Mouse (Mus musculus) embryo, embryonic 11 days (tissue): ENCODE measurements around the gene Rit1.
"Not testable (repeated sequence)": the region's sequence is repeated elsewhere in the genome, so short reads cannot be mapped to it uniquely, and the experiment has no call there.

Source experiments
- DNase-seq: peaks from one replicate; pipeline ENCODE4 v3.0.0-alpha.2; 2015

Rit1 gene

DNA sequence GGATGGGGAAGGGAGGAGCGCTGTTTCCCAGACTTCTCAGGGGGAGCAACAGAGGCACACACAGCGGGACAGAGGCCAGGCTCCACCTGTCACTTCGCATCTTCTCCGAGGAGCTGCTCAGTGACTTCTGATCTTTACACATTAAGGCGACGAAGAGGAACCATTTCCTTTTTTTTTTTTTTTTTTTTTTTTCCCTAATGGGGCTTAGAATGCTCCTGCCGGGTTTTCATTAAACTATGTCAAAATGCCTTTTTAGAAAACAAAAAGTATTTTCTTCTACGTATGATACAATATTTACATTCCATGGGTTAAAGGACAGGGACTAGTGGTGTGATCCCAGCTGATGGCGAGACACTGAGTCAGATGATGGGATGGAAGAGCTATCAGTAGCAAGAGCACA is 28.9 kb downstream of the Rit1 start:
- no peak for DNase-seq

DNA sequence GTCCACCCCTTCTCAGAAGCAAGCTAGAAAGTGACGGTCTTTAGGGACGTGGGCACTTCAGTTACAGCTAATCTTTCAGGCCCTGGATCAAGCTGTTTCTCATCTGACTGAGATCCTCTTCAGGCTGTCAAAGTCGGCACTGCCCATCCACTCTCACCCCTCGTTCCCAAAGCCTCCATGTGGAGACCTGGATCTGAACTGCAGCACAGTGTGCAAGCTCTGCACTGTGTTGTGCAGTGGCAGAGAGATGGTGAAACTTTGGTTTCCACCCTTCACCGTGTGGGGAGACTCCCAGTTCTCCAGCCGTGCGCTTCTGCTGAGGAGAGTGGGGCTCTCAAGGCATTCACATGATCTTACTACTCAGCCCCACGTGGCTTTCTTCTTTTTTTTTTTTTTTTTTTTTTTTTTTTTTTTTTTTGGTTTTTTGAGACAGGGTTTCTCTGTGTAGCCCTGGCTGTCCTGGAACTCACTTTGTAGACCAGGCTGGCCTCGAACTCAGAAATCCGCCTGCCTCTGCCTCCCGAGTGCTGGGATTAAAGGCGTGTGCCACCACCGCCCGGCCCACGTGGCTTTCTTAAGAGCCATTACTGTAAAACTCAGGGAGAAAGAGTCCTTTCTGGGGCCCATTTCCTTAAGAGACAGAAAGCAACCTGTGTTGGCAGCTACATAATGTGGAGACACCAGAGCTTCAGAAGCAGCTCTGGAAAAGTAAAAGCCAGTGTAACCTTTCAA is 29.7 kb downstream of the Rit1 start:
- DNase-seq = no peak

DNA sequence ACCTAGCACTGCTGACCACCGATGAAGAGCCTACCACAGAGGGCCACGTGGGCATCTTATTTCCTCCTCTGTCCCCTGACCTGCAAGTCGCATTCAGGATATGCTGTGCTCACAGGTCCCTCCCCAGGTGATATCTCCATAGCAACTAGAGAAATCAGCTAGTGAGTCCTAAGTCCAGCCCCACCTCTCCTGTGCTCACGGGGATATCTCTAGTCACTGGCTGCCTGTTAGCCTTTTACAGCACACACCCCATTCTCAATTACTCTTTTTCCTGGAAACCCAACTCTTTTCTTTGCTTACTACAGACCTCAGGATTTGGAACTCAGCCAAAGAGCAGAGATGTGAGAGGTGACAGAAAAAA is 30.2 kb downstream of the Rit1 start:
- DNase-seq = no peak

DNA sequence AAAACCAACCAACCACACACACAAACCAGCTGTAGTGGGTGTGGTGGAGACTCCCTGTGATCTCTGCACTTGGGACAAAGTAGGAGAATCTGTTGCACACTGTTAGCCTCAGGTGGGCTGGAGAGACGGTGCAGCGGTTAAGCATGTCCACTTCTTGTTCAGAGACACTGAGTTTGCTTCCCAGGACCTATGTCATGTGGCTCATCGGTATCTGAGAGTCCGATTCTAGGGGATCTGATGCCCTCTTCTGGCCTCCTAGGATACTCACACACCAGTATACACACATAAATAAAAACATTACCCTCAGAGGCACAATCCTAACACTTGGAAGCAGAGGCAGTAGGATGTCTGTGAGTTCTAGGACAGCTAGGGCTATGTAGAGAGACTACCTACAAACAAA is 37.6 kb downstream of the Rit1 start:
- peak; percentile 28 for DNase-seq

DNA sequence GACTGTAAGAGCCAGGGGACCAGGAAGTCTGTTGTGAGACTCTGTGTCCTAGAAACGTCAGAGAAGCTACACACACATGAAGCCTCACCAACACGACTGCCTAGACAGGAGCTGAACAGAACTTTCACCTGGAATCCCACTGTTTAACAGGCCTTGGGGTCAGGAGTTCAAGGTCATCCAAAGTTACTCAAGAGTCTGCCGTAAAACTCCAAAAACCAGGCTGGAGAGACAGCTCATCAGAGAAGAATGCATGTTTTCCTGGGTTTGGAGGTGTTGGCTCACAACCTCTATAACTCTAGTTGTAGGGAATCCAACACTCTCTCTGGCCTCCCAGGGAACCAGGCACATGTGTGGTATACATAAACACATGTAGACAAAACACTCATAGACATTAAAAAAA is 38.9 kb downstream of the Rit1 start:
- DNase-seq = no peak

DNA sequence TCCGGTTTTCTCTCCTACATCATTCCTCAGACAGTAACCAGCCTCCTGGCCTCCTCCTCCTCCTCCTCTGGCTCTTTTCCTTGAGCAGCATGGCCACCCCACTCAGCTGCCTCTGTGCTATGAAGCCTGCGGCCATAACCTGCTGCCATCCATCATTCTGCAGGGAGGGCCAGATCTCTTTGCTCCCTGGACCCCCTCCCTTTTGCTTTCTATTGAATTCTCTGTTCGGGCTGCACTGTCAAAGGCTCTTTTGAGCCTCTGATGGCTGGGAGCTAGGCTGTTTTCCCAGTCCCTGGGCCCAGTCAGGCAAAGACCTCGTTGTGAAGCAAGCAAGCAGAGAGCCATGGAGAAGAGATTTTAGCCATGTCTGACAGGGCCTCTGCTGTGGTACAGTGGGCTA is 39.6 kb downstream of the Rit1 start:
- peak; percentile 53 for DNase-seq

DNA sequence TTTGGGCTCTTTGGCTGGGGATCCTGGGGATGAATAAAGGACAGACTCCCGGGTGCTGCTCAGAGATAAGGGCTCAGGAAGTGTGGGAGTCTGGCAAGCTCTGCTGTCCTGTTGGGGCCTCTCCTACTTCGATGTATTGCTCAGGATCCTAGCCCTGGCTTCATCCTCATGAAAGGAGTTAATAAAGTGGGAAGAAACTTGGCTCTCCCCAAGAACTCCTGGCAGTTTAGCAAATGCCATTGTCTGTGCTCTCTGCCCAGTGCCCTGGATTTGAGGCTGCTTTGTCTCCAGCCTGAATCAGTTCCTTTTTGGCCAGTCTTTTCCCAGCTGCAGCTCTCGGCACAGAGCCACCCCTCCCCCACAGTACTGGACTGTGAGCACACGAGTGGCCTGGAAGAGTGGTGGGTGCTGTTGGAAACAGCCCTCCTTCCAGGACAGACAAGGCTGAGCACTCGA is 41.4 kb downstream of the Rit1 start:
- peak; percentile 80 for DNase-seq

DNA sequence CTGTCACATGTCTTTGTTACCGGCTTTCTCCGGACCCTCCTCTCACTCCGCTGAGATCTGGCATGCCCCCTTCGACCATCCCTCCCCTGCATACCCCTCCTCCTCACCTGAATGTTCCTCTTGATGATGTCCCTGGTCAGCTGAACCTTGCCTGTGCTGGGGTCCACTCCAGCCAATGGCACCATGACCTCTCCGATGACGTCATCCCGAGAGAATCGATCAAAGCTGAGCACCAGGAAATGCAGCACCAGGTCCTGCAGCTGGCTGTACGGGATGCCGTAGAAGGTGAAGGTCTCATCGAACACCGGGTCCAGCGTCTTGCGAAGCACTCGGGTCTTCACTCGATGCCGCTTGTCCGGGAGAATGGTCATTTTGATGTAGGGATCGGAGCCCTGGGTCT is 45.0 kb downstream of the Rit1 start:
- DNase-seq = no peak

DNA sequence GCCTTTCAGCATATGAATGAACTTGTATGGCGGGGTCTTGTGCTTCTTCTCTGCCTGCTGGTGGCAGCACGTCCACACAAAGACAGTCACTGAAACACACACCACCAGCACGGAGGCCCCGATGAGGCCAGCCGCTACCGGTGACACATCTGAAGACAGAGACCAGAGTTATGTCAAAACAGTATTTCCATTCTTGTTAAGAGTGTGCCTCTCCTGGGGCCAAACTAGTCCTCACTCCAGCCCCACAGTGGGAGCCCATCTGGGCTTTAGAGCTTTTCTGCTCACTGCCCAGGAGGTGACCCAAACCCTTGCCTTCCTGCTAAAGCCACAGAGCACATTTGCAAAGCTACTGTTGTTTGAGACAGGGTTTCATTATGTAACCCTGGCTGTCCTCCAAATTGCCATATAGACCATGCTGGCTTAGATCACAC is 45.8 kb downstream of the Rit1 start:
- no peak for DNase-seq

DNA sequence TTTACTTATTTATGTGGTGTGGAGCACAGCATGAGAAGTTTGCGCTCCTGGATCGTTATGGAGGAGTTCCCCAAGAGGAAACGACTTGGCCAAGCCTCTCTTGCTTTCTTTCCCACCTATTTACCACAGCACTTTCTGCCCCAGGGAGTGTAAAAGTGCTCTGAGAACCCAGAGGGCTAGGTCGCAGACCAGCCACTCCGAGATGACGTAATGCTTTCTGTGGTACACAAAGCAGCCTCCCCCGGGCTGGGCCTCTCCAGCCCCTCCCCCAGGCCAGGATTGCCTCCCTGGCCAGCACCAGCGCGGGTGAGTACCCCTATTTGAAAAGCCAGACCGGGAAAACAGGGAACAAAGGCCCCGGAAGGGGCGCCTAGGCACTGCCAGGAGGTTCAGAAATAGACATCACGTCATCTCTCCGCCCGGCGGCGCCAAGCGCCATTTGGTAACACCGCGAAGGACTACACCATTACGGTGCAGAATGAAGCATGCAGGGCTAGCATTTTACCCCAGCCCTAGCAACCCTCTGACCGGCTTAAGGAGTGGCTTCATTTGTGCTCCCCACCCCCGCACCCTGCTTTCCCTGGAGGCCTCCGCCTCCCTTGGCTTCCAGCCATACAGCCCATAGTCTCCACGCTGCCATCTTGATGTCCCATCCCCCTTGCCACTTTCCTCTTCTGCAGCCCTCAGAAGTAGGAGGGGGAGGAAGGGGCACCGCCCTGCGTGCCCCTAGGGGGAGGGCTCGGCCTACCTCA is 54.7 kb downstream of the Rit1 start:
- peak; percentile 79 for DNase-seq

DNA sequence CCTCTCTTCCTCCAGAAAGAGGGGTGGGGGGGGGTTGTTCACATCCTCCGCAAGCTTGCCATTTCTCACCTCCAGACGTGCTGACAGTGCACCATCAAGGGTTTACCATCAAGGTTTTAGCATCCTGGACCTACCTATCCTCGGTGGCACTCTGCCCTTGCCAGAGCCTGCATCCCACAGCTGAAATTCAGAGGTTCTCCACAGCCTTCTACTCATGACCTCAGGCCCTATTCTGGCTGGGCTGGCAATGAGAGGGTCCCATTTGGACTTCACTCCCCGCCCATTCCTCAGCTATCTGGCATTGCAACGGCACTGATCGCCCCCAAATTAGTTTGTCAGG is 55.3 kb downstream of the Rit1 start:
- not testable (repeated sequence) for DNase-seq

DNA sequence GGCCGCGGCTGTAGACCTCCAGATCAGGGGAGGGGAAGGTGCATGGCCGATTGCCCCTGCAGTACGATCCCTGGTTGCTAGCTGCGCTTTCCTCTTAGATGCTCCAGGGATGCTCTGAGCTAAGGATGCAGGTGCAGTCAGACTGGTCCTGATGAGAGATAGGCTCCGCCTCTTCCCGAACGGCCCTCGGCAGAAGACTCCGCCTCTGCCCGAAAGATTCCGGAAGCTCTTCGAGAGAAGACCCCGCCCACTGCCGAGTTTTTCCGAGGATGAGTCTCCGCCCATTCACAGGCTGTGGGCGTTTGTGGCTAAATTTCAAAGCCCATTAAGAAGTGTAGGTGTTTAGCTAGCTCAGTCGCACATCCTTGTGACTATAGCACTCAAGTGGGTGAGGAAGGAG is 55.8 kb downstream of the Rit1 start:
- DNase-seq = peak; percentile 86

DNA sequence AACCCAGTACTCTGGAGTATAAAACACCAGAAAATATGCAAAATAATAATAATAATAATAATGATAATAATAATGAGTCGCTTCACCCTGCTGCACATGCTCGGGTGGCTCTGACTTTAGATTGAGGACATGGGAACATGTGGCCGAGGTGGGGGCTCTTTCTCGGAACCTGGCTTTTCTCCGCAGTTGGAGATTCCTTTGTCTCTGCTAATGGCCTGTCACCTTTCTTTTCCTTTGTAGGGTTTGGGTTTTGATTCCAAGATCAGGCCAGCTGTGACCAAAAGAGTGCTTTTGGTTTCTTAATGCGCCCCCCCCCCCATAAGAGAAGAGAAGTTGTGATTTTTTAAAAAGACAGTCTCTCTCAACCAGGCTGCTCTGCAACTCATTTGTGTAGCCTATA is 56.5 kb downstream of the Rit1 start:
- not testable (repeated sequence) for DNase-seq

DNA sequence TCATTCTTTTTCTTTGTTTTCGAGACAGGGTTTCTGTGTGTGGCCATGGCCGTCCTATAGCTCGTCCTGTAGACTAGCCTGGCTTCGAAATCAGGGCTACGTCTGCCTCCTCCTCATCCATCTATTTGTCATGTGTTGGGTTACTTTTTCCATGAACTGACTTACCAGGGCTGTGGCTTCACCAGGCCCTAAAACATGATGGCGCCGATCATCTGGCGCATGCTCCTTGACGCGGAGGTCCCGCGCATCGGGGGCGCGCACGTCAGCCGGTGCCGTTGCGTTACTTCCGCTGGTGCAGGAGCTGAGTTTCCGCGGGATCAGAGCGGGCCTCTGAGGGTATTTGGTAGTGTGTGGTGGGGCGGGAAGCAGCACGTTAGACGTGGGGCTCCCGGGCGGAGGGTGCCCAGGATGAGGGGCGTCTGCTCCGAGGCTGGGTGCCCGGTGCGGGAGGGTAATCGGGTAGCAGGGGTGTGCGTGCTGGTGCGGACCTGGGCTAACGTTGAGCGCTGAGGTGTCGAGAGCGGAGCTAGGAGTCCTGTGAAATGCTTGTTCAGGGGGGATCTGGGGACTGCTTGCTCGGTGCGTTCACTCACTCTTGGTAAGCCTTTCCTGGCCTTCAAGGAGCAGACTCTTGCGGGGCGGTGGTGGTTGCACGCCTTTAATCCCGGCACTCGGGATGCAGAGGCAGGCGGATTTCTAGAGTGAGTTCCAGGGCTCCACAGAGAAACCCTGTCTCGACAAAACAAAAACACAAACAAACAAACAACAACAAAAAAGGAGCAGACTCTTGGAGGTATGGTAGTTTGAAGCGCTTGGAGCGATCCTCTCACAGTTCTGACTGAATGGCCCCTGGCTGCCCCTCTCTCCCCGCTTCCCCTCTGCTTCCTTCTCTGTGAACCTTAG is 58.6 kb downstream of the Rit1 start, which contains the start of gene Syt11:
Gene Syt11 (minus strand): TSS at position 226 of the 903 bp plus-strand sequence.
- DNase-seq = peak; percentile 21
